Mouse (Mus musculus) liver (tissue): ENCODE measurements around the gene Rab4a.
"Not testable (repeated sequence)": the region's sequence is repeated elsewhere in the genome, so short reads cannot be mapped to it uniquely, and the experiment has no call there.

Experiments used
- DNase-seq: peaks from one replicate; pipeline ENCODE4 v3.0.0-alpha.2; 2020; ENCODE audit warnings: mixed read lengths

The Rab4a gene

GRCm38 (mm10) chr8:123789461-123789860 lies 16.3 kb upstream of the Rab4a start:
- no peak for DNase-seq

DNA sequence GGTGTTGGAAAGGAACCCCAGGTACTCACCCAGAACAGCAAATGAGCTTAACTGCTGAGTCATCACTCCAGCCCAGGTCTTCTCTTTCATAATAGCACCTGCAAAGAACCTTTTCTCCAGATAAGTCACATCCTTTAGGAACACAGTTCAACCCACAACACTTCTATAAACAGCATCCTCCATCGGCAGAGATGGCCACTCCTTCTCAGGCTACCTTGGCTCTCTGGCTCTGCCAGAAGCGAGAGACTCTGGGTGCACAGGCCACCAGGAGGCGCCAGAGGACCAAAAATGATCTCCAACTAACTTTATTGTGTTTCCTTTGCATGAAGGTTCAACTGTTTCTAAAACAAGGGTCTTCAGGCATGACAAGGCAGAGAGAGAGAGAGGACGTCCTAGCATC lies 15.8 kb upstream of the Rab4a start:
- DNase-seq: peak; percentile 86

- DNase-seq: no peak
Measured at GRCm38 (mm10) chr8:123791101-123791844, 14.5 kb upstream of the Rab4a start.

GRCm38 (mm10) chr8:123791845-123792225 lies 13.9 kb upstream of the Rab4a start:
- DNase-seq: no peak

DNA sequence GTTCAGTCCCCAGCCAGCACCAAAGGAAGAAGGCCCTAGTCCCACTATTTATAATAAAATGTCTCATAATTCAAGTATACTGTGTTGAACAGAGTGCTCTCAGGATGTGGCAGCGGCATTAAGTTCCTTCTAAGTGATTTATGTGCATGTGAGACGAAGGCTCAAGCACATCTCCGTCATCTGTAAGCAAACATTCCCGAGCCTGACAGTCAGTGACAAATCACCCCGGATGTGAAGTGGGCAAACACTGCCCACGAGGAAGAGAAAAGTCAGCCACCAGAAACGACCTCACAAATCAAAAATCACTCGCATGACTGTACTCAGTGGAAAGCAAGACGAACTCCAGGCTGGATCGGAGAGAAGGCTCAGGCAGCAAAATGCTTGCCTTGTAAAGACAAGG lies 11.9 kb upstream of the Rab4a start:
- DNase-seq: no peak

- no peak for DNase-seq
Measured at GRCm38 (mm10) chr8:123794766-123795165, 11.0 kb upstream of the Rab4a start.

DNA sequence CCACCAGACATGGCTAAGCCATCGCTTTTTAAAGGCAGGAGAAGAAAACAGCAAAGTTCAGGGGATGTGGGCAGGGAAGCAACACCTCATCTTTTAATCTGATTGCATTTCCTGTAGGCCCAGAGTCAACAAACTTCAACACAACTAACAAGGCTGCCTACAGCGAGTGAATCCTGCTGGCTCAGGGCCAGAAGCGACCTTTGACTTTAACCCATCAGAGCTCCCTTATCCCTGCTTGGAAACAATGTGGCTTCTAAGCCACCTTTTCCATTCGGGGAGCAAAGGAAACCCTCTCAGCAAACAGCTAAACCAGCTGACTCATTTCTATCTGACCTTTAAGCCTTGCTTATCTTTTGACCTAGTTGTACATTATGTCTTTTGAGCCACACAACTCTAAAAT lies 9.0 kb upstream of the Rab4a start:
- DNase-seq: peak; percentile 50

DNA sequence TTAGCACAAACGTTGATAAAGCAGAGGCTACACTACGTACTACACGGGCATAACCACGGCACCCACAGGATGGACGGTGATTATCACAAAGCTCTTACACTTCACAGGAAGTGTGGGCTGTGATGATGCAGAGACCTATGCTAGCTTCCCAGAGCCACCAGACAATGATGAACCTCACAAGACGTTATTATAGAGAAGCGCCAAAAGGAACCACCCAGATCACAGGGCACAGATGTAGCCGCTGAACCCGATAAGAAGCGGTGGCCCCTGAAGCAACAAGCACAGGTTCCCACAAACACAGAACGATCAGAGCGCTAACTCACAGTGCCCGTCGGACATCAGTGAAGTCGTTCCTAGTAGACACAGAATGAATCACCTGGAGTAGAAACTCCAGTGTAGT lies 7.9 kb upstream of the Rab4a start:
- DNase-seq: peak; percentile 67

DNA sequence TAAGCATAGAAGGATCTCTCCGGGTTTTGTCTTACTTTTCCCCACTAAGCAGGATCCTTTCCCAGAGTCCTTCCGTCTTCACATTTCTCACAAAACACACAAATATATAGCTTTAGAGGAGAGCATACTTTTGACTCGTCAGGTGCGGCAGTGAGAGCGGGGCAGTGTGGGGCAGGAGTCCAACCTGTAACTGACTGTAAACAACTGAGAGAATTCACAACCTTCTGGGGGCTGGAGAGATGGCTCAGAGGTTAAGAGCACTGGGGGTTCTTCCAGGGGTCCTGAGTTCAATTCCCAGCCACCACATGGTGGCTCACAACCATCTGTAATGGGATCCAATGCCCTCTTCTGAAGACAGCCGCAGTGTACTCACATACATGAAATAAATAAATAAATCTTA lies 6.4 kb upstream of the Rab4a start:
- DNase-seq: no peak

DNA sequence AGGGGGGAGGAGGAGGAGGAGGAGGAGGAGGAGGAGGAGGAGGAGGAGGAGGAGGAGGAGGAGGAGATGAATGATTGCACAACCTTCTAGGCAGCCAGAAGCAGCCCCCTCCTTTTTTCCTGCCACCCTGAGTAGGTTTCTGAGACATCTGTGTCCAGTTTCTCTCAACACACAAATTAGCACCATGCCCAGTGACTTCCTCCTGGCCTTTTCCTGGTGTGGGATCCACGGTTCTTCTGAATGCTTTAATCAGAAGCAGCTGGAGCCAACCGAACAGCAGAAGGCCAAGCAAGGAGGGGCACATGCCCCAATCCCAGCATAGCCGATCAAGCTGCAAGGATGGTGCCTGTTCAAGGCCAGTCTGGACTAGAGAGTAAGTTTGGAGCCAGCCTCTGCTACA lies 5.9 kb upstream of the Rab4a start:
- DNase-seq: no peak

DNA sequence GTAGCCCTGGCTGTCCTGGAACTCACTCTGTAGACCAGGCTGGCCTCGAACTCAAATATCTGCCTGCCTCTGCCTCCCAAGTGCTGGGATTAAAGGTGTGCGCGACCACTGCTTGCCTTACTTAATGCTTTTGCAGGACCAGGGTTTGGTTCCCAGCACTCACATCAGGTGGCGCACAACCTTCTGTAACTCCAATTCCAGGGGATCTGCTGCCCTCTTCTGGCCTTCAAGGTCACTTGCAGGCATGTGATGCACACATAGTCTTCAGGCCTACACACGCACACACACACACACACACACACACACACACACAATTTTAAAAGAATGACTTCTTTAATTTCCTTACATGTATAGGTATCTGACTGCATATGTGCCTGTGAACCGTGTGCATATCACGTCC lies 4.9 kb upstream of the Rab4a start:
- DNase-seq: no peak

DNA sequence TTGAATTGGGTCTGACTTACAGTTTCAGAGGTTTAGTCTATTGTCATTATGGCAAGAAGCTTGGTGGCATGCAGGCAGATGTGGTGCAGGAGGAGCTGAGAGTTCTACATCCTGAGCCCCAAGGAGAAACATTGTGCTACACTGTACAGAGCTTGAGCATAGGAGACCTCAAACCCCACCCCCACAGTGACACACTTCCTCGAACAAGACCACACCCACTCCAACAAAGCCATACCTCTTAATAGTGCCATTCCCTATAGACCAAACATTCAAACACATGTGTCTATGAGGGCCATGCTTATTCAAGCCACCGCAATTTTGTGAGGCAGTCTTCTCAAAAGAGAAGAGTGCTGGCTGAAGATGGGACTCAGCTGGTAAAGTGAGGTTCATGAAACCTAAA lies 4.2 kb upstream of the Rab4a start:
- DNase-seq: no peak

- DNase-seq: no peak
Measured at GRCm38 (mm10) chr8:123803639-123804038, 2.1 kb upstream of the Rab4a start.

- no peak for DNase-seq
Measured at GRCm38 (mm10) chr8:123804586-123804985, 1.2 kb upstream of the Rab4a start.

GRCm38 (mm10) chr8:123805209-123805717 lies 522 bp upstream of the Rab4a start:
- DNase-seq: no peak

- no peak for DNase-seq
Measured at GRCm38 (mm10) chr8:123806374-123806935, 670 bp downstream of the Rab4a start.

- DNase-seq: peak; percentile 70
Measured at GRCm38 (mm10) chr8:123807024-123807431, 1.2 kb downstream of the Rab4a start.

DNA sequence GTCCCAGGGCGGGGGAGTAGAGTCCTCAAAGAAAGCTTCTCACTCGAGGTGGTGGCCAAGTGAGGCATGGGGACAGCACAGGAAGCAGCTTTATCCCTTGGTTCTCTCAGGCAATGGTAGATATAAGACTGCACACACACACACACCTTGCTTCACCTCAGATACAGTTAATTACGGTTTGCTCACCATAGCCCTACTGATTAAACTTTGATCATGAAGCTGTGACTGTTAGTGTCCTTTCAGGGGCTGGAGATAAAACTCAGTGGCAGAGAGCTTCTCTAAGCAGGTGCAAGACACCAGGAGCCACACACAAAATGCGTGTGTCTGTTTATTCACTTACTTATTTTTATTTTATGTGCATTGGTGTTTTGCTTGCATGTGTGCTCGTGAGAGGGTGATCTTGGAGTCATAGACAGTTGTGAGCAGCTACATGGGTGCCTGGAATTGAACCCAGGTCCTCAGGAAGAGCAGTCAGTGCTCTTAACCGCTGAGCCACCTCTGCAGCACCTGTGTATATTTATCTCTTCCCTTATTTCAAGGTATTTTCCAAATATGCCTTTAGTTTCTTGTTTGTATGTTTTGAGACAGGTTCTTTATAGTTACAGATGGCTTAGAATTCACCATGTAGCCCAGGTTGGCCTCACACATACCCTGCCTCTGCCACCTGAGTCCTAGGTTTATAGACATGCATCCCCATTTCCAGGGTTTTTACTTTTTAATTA lies 2.2 kb downstream of the Rab4a start:
- DNase-seq: no peak

GRCm38 (mm10) chr8:123808671-123809070 lies 2.9 kb downstream of the Rab4a start:
- DNase-seq: no peak

GRCm38 (mm10) chr8:123809342-123809741 lies 3.6 kb downstream of the Rab4a start:
- not testable (repeated sequence) for DNase-seq

DNA sequence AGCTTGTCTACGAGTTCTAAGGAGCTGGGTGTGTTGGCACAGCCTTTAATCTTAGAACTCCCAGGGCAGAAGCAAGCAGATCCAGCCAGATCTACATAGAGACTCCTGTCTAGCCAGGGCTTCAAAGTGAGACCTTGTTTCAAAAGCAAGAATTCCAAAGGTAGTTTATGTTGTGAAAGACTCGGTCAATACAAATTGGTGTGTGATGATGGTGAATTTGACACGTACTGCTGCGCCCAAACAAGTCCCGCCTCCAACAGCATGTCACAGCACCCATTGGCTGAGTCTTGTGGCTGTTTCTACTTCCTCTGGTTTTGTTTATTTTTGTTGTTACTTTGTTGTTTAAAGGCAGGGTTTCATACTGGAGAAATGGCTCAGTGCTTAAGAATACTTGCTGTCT lies 6.4 kb downstream of the Rab4a start:
- DNase-seq: no peak

GRCm38 (mm10) chr8:123813173-123813891 lies 7.5 kb downstream of the Rab4a start:
- no peak for DNase-seq

- no peak for DNase-seq
Measured at GRCm38 (mm10) chr8:123813892-123814266, 8.1 kb downstream of the Rab4a start.
